Mouse (Mus musculus): ENCODE measurements at regions not wholly inside any gene's neighbourhood (a gene's known extent, or its start where the extent isn't known, plus 50 kb on each side); places are given as distances from the start of the nearest gene placed in this dataset.

DNA sequence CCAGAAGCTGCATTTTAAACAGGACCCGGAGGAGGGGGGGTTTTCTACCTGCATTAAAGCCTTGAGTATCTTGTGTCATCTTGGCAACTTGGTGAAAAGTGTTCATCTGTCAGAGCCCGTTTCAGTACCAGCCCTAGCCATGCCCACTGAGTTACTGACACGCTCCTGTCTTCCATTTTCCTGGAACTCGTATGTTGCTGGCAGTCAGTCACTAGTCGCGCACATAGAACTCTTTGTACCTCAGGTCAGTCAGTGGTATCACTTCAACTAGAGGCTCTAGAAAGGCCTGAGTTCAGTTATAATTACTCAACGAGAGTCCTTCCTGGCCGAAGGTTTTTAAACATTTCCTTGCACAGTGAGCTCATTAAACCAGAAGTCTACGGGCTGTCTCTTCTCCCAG is 198.9 kb upstream of the Lrig1 start:
- H3K4me1 ChIP-seq (ENCODE audit: control insufficient read depth, insufficient read depth, low read length) = peaks cover 2% of the 10 kb centered on the region; the same call in 1 of the 2 replicates
- 72% methylated on average over 9 of the region's 9 CpGs for WGBS
- no peak overlapping the region for H3K27ac ChIP-seq (ENCODE audit: insufficient read depth, low read depth, low read length)
- TF ChIP-seq POLR2A (IDR thresholded peaks at IDR 0.05; ENCODE audit: insufficient read depth, low read depth, low read length) (no peak), CTCF (IDR thresholded peaks at IDR 0.05; ENCODE audit: insufficient read depth, low read depth, low read length) (no peak)
- H3K4me3 ChIP-seq (ENCODE audit: insufficient read depth, low read depth, low read length) = no peak overlapping the region

DNA sequence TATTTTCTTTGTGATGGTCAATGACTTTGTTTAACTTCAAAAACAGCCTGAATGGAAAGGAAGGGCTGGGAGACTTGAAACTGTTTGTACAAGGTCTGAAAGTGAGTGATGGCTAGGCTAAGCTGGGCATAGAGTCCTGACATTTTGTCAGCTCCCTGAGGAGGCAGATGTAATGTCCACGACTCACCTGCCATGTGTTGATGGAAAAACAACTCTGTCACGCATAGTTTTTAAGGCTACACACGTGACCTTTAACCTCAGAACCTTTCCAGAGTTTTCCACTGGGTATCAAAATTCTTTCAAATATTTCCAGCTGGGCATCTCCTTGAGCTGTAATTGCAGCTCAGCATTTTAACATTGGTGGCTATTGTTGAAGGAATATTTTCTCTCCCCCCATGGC is 190.2 kb upstream of the Lrig1 start:
- WGBS = 84% methylated on average over 3 of the region's 3 CpGs
- TF ChIP-seq CTCF (IDR thresholded peaks at IDR 0.05; ENCODE audit: insufficient read depth, low read depth, low read length) (no peak), POLR2A (IDR thresholded peaks at IDR 0.05; ENCODE audit: insufficient read depth, low read depth, low read length) (no peak)
- Histone ChIP-seq H3K4me1 (ENCODE audit: control insufficient read depth, insufficient read depth, low read length) (no peaks in the 10 kb centered on the region), H3K27ac (ENCODE audit: insufficient read depth, low read depth, low read length) (no peak overlapping the region), H3K4me3 (ENCODE audit: insufficient read depth, low read depth, low read length) (no peak overlapping the region)

DNA sequence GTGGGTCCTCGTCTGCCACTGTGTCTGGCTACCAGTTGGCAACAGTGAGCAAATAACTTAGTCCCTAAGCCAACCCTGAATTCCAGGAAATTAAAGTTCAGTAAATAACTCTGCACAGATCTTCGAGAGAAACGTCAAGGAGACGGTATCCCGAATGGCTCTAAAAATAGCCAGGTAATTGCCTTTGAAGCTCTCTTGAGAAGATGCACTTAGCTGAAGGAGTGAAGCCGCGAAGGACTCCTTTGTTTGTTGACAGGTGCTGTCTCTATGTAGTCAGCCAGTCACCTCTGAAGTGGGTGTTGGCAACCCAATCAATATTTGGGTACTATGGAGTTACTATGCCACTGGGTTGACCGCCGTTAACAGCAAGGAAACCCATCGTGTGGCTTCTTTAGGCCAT is 189.3 kb upstream of the Lrig1 start:
- no peaks in the 10 kb centered on the region for H3K4me1 ChIP-seq (ENCODE audit: control insufficient read depth, insufficient read depth, low read length)
- no peak overlapping the region for H3K27ac ChIP-seq (ENCODE audit: insufficient read depth, low read depth, low read length)
- WGBS = 65% methylated on average over 10 of the region's 10 CpGs
- TF ChIP-seq CTCF (IDR thresholded peaks at IDR 0.05; ENCODE audit: insufficient read depth, low read depth, low read length) (no peak), POLR2A (IDR thresholded peaks at IDR 0.05; ENCODE audit: insufficient read depth, low read depth, low read length) (no peak)
- H3K4me3 ChIP-seq (ENCODE audit: insufficient read depth, low read depth, low read length) = no peak overlapping the region

- no peak overlapping the region for H3K4me3 ChIP-seq (ENCODE audit: insufficient read depth, low read depth, low read length)
- TF ChIP-seq CTCF (IDR thresholded peaks at IDR 0.05; ENCODE audit: insufficient read depth, low read depth, low read length) (no peak), POLR2A (IDR thresholded peaks at IDR 0.05; ENCODE audit: insufficient read depth, low read depth, low read length) (no peak)
- 92% methylated on average over 10 of the region's 10 CpGs for WGBS
- H3K27ac ChIP-seq (ENCODE audit: insufficient read depth, low read depth, low read length) = no peak overlapping the region
- H3K4me1 ChIP-seq (ENCODE audit: control insufficient read depth, insufficient read depth, low read length) = no peaks in the 10 kb centered on the region
Observed at GRCm38 (mm10) chr6:94881139-94881538, 181.2 kb upstream of the Lrig1 start.

DNA sequence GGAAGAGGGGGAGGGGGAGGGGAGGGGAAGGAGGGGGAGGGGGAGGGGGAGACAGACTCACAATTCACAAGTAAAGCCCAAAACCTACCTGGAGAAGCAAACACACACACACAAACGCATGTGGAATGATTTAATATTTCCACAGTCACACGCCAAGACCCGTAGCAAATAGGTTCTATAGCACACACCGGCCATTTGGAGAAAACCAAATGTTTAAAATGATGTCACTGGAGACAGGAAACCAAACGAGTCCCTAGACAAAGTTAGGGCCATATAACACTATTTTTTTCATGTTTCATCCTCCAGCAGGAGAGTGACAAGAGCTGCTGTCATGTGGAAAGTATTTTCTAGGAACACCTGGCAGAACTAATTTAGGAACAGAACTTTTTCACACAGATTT is 175.9 kb upstream of the Lrig1 start:
- no peak overlapping the region for H3K27ac ChIP-seq (ENCODE audit: insufficient read depth, low read depth, low read length)
- no peaks in the 10 kb centered on the region for H3K4me1 ChIP-seq (ENCODE audit: control insufficient read depth, insufficient read depth, low read length)
- H3K4me3 ChIP-seq (ENCODE audit: insufficient read depth, low read depth, low read length) = no peak overlapping the region
- 88% methylated on average over 5 of the region's 5 CpGs for WGBS
- no peak for TF ChIP-seq POLR2A (IDR thresholded peaks at IDR 0.05; ENCODE audit: insufficient read depth, low read depth, low read length)
- TF ChIP-seq CTCF (IDR thresholded peaks at IDR 0.05; ENCODE audit: insufficient read depth, low read depth, low read length) = no peak

DNA sequence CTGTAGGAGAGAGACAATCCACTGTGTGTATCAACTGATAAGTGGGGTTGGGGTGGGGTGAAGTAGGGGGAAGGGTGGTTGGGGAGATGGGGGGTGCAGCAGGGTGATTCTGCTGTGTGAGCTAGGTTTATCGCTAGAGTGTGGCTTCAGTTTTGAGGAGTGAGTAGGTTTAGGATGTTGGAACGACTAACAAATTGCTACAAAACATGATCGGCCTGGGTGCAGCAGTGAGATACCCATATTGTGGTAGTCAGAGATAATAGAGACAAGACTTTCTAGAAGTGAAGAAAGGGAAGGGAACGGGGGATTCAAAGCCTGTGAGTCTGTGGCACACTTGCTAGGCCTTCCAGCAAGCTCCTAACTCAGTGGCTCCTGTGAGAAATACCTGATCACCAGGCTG is 175.1 kb upstream of the Lrig1 start:
- H3K4me1 ChIP-seq (ENCODE audit: control insufficient read depth, insufficient read depth, low read length) = no peaks in the 10 kb centered on the region
- H3K4me3 ChIP-seq (ENCODE audit: insufficient read depth, low read depth, low read length) = no peak overlapping the region
- WGBS = 96% methylated on average over 4 of the region's 4 CpGs
- no peak overlapping the region for H3K27ac ChIP-seq (ENCODE audit: insufficient read depth, low read depth, low read length)
- TF ChIP-seq CTCF (IDR thresholded peaks at IDR 0.05; ENCODE audit: insufficient read depth, low read depth, low read length) (no peak), POLR2A (IDR thresholded peaks at IDR 0.05; ENCODE audit: insufficient read depth, low read depth, low read length) (no peak)

DNA sequence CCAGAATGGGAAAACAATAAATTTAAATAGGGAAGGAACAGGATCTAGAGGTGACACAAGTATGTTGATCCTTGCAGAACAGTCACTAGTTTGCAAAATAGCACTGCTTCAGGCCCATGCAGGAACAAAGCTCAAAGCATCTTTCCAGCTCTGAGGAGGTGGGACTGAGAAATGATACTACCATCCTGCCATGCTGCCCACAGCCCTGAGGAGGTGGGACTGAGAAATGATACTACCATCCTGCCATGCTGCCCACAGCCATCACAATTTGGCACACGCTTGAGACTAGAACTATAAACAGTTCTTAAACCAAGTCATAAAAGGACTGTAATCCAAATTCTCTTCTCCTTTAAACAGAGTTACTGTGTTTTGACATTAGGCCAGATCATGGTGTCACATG is 174.5 kb upstream of the Lrig1 start:
- 91% methylated on average over 1 of the region's 1 CpGs for WGBS
- Histone ChIP-seq H3K4me1 (ENCODE audit: control insufficient read depth, insufficient read depth, low read length) (no peaks in the 10 kb centered on the region), H3K4me3 (ENCODE audit: insufficient read depth, low read depth, low read length) (no peak overlapping the region), H3K27ac (ENCODE audit: insufficient read depth, low read depth, low read length) (no peak overlapping the region)
- TF ChIP-seq POLR2A (IDR thresholded peaks at IDR 0.05; ENCODE audit: insufficient read depth, low read depth, low read length) (no peak), CTCF (IDR thresholded peaks at IDR 0.05; ENCODE audit: insufficient read depth, low read depth, low read length) (no peak)

GRCm38 (mm10) chr6:94867952-94868351 is 168.0 kb upstream of the Lrig1 start:
- Histone ChIP-seq H3K4me3 (ENCODE audit: insufficient read depth, low read depth, low read length) (no peak overlapping the region), H3K27ac (ENCODE audit: insufficient read depth, low read depth, low read length) (no peak overlapping the region), H3K4me1 (ENCODE audit: control insufficient read depth, insufficient read depth, low read length) (peaks cover 2% of the 10 kb centered on the region; the same call in 1 of the 2 replicates)
- WGBS = 49% methylated on average over 3 of the region's 3 CpGs
- TF ChIP-seq POLR2A (IDR thresholded peaks at IDR 0.05; ENCODE audit: insufficient read depth, low read depth, low read length) = no peak
- no peak for TF ChIP-seq CTCF (IDR thresholded peaks at IDR 0.05; ENCODE audit: insufficient read depth, low read depth, low read length)

- TF ChIP-seq CTCF (IDR thresholded peaks at IDR 0.05; ENCODE audit: insufficient read depth, low read depth, low read length) = no peak
- no peak for TF ChIP-seq POLR2A (IDR thresholded peaks at IDR 0.05; ENCODE audit: insufficient read depth, low read depth, low read length)
- Histone ChIP-seq H3K27ac (ENCODE audit: insufficient read depth, low read depth, low read length) (no peak overlapping the region), H3K4me3 (ENCODE audit: insufficient read depth, low read depth, low read length) (no peak overlapping the region), H3K4me1 (ENCODE audit: control insufficient read depth, insufficient read depth, low read length) (peaks cover 2% of the 10 kb centered on the region; the same call in 1 of the 2 replicates)
- WGBS = 87% methylated on average over 2 of the region's 2 CpGs
Observed at GRCm38 (mm10) chr6:94865498-94865897, 165.5 kb upstream of the Lrig1 start.

- no peak for TF ChIP-seq POLR2A (IDR thresholded peaks at IDR 0.05; ENCODE audit: insufficient read depth, low read depth, low read length)
- TF ChIP-seq CTCF (IDR thresholded peaks at IDR 0.05; ENCODE audit: insufficient read depth, low read depth, low read length) = no peak
- Histone ChIP-seq H3K4me3 (ENCODE audit: insufficient read depth, low read depth, low read length) (no peak overlapping the region), H3K27ac (ENCODE audit: insufficient read depth, low read depth, low read length) (no peak overlapping the region), H3K4me1 (ENCODE audit: control insufficient read depth, insufficient read depth, low read length) (no peaks in the 10 kb centered on the region)
- 64% methylated on average over 5 of the region's 5 CpGs for WGBS
Observed at GRCm38 (mm10) chr6:94858121-94858621, 158.2 kb upstream of the Lrig1 start.
